Mouse (Mus musculus) G1E-ER4 (cell line): ENCODE data around the gene 4933415F23Rik. TPM values are rescaled to one million over a fixed set of nuclear protein-coding genes. Genes with fewer than 3 reads are reported as not detected.

Experiments used
- GATA1 ChIP-seq: IDR thresholded peaks from one replicate; pipeline ENCODE4 v1.8.0; 2012; ENCODE audit warnings: low read length, inconsistent platforms
- polyA plus RNA-seq: library from polyadenylated mRNA; stranded (reverse); fragments of >175 nt; gene quantifications from 2 replicates; pipeline ENCODE4 v1.2.3, GENCODE M21; 2012

4933415F23Rik gene
- polyA plus RNA-seq, 1 experiment, result not detected

GRCm38 (mm10) chr1:23060056-23060455, 42.0 kb downstream of the 4933415F23Rik start:
- TF ChIP-seq GATA1, result no peak
